Mouse (Mus musculus) cerebellum, adult 18-20 months (tissue): ENCODE results near the gene Gm19345.
A peak's percentile ranks its signal among the peaks of the same experiment; 100 is the strongest.

ENCODE experiments used
- DNase-seq, 2 experiments: peaks; one replicate each; pipeline ENCODE4 v3.0.0; 2021

The Gm19345 gene

DNA sequence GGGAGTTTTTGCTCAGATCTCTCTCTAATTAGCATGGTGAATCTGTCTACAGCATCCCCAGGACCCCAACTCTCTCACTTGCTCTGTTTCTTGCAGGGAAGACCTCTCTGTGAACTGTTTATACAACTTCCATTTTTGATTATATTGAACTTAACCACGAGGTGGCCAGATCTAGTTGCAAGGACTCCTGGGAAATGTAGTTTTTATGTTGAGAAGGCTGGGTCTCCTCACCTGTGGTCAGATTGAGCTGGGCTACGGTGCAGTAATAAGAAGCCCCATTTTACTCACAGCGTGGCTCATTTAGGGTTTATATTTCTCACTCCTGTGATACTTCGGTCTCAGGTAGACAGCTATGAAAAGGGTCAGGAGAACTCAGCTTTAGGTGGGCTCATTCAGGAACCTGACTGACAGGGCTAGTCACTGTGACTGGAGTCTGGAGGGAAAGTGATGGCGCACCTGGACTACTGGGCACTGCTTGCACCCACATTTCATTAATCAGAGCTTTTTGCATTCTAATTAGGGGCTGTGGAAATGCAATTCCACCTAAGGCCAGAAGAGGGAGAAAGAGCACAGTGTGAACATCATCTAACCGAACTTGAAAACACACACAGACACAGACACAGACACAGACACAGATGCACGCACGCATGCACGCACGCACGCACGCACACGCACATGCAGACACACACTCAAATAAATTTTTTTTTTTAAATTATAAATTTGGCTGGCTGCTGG, 24.3 kb downstream of the Gm19345 start:
- peak; percentile 23 to 36 for DNase-seq

DNA sequence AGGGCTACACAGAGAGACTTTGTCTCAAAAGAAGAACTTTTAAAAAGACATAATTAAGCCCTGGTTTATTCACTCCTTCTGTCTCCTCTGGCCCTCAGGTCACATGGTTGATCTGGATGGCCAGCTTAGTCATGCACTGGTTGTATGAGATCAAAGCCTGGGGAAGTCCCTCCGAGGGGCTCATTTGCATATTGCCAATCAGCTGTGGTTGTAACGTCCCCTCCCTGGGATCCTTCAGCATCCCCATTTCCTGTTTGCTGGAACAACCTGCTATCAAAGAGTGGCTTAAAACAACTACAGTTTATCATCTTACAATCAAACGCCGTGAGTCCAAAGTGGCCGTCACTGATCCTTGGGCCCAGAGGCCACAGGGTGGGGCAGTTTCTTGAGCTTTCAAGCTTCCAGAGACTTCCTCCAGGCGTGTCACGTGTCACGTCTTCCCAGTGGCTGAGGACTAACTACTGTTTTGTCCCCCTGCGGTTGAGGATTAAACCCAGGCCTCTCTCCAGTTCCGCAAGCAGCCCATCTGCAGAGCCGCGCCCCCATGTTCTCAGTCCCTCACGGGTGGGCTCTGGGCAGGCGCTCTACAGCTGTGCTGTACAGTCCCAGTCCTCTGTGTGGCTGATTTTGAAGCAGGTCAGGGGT, 25.1 kb downstream of the Gm19345 start:
- no peak for DNase-seq

DNA sequence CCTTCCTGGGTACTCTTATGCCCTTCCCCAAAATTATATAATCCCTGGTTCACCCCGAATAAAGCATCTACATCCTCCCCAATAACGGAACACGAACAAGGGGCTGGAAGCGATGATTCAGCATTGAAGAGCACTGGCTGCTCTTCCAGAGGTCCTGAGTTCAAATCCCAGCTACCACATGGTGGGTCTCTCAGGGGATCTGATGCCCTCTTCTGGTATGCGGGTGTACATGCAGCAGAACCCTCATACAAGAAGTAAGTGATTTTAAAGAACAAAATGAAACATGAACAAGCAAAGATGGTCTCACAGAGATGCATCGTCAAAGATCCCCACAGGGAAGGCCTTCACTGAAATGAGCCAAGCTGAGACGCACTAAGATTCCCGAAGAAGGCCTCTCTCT, 29.0 kb downstream of the Gm19345 start:
- no peak for DNase-seq

DNA sequence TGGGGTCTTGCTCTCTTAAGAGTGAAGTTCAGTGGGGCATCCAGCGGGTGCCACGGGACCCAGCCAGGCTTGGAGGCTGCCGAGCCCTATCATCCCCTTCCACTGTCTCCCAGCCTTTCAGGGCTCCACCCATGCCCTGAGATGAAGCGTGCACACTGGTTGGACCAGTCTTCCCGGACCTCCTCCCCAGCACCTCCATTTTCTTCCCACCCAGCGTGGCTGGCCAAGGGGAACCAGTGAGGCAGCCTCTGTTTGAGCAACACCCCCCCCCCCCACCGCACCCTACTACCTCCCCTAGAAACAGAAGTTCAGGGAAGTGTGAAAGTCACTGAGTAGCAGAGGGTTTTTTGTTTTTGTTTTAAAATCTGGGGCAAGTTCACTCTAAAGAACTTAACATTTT, 36.0 kb downstream of the Gm19345 start, which contains the start of gene Ceacam19:
Gene Ceacam19 (minus strand): TSS at position 117 of the 400 bp plus-strand sequence.
- no peak for DNase-seq

DNA sequence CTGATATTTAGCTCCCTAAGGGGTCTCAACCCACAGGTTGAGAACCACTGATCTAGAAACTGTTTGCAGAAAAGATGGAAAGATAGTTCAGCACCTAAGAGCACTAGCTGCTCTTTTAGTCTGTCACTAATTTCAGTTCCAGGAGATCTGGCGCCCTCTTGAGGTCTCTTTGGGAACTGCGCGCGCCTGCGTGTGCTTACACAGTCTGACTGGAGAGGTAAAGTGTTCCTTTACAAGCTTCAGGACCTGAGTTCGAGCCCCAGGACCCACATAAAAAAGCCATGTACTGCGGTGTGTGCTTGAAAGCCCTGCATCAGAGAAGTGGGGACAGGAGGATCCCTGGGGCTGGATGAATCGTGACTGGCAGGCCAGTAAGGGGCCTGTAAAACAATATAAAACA, 38.1 kb downstream of the Gm19345 start:
- no peak for DNase-seq
